Mouse (Mus musculus): Measurements from ENCODE around the gene Rom1. TPM values are rescaled to one million over a fixed set of nuclear protein-coding genes. Genes with fewer than 3 reads are reported as not detected.
"Not testable (repeated sequence)": the region's sequence is repeated elsewhere in the genome, so short reads cannot be mapped to it uniquely, and the experiment has no call there.

Rom1 gene
- polyA plus RNA-seq, 1 experiment from 2014 or later, result 1.0 TPM

GRCm38 (mm10) chr19:8898576-8898975 is 30.6 kb downstream of the Rom1 start:
- Histone ChIP-seq H3K36me3 (ENCODE audit: control insufficient read depth, insufficient read depth, low read length) (no peaks in the 10 kb centered on the region), H3K4me3 (ENCODE audit: low read depth, low read length) (peak overlapping the region; percentile 99), H3K4me1 (replicated peaks; ENCODE audit: control insufficient read depth, insufficient read depth, low read length) (peaks cover 11% of the 10 kb centered on the region), H3K27me3 (ENCODE audit: control insufficient read depth, insufficient read depth, low read length) (no peaks in the 10 kb centered on the region), H3K9ac (ENCODE audit: low read depth, low read length) (peak overlapping the region; percentile 97), H3K9me3 (ENCODE audit: control insufficient read depth, low read length) (no peaks in the 10 kb centered on the region), H3K27ac (ENCODE audit: low read depth, low read length) (peak overlapping the region; percentile 79; the same call in 1 of the 2 replicates), H3K4me2 (replicated peaks; ENCODE audit: low read depth, low read length) (peak overlapping the region; percentile 70)
- WGBS, result 15% methylated on average over 13 of the region's 13 CpGs
- no peak for ATAC-seq (ENCODE audit: low FRiP score)
- DNase-seq (ENCODE audit: low spot score), result no peak

- H3K27me3 ChIP-seq (ENCODE audit: control insufficient read depth, insufficient read depth, low read length), result no peaks in the 10 kb centered on the region
- H3K4me3 ChIP-seq (ENCODE audit: low read depth, low read length), result peak within 1 kb of the TSS; percentile 99
- peak within 1 kb of the TSS; percentile 79 for H3K27ac ChIP-seq (ENCODE audit: low read depth, low read length)
- H3K36me3 ChIP-seq (ENCODE audit: control insufficient read depth, insufficient read depth, low read length), result no peaks in the 10 kb centered on the region
- H3K9ac ChIP-seq (ENCODE audit: low read depth, low read length), result peak within 1 kb of the TSS; percentile 97
- no peaks in the 10 kb centered on the region for H3K9me3 ChIP-seq (ENCODE audit: control insufficient read depth, low read length)
- peaks cover 11% of the 10 kb centered on the region for H3K4me1 ChIP-seq (replicated peaks; ENCODE audit: control insufficient read depth, insufficient read depth, low read length)
- peak within 1 kb of the TSS; percentile 70 for H3K4me2 ChIP-seq (replicated peaks; ENCODE audit: low read depth, low read length)
- peak; percentile 97 for DNase-seq (ENCODE audit: low spot score)
- WGBS, result under 1% methylated on average over 53 of the region's 53 CpGs
- ATAC-seq (ENCODE audit: low FRiP score), result peak; percentile 98
Observed at GRCm38 (mm10) chr19:8897865-8898495, 31.2 kb downstream of the Rom1 start, which contains the start of gene Ganab. Gene Ganab (plus strand): TSS chr19:8898071.

GRCm38 (mm10) chr19:8897211-8897864 is 31.8 kb downstream of the Rom1 start:
- H3K4me2 ChIP-seq (replicated peaks; ENCODE audit: low read depth, low read length), result peak overlapping the region; percentile 41
- not testable (repeated sequence) for H3K27me3 ChIP-seq (ENCODE audit: control insufficient read depth, insufficient read depth, low read length); H3K9me3 ChIP-seq (ENCODE audit: control insufficient read depth, low read length); H3K36me3 ChIP-seq (ENCODE audit: control insufficient read depth, insufficient read depth, low read length)
- DNase-seq (ENCODE audit: low spot score) (peak; percentile 60), ATAC-seq (ENCODE audit: low FRiP score) (peak; percentile 72)
- H3K4me1 ChIP-seq (replicated peaks; ENCODE audit: control insufficient read depth, insufficient read depth, low read length), result peaks cover 11% of the 10 kb centered on the region
- peak overlapping the region; percentile 55 for H3K9ac ChIP-seq (ENCODE audit: low read depth, low read length)
- peak overlapping the region; percentile 75 for H3K27ac ChIP-seq (ENCODE audit: low read depth, low read length)
- H3K4me3 ChIP-seq (ENCODE audit: low read depth, low read length), result peak overlapping the region; percentile 99
- WGBS, result 30% methylated on average over 21 of the region's 21 CpGs

- H3K4me3 ChIP-seq (ENCODE audit: low read depth, low read length); H3K27ac ChIP-seq (ENCODE audit: low read depth, low read length); ATAC-seq (ENCODE audit: low FRiP score); DNase-seq (ENCODE audit: low spot score); H3K27me3 ChIP-seq (ENCODE audit: control insufficient read depth, insufficient read depth, low read length); H3K4me2 ChIP-seq (replicated peaks; ENCODE audit: low read depth, low read length); H3K9ac ChIP-seq (ENCODE audit: low read depth, low read length); H3K9me3 ChIP-seq (ENCODE audit: control insufficient read depth, low read length); H3K36me3 ChIP-seq (ENCODE audit: control insufficient read depth, insufficient read depth, low read length): not testable (repeated sequence)
- H3K4me1 ChIP-seq (replicated peaks; ENCODE audit: control insufficient read depth, insufficient read depth, low read length), result peaks cover 11% of the 10 kb centered on the region
- WGBS, result 90% methylated on average over 5 of the region's 5 CpGs
Observed at GRCm38 (mm10) chr19:8896231-8896630, 32.9 kb downstream of the Rom1 start.

- Histone ChIP-seq H3K4me1 (replicated peaks; ENCODE audit: control insufficient read depth, insufficient read depth, low read length) (peaks cover 11% of the 10 kb centered on the region), H3K27ac (ENCODE audit: low read depth, low read length) (no peak overlapping the region), H3K4me3 (ENCODE audit: low read depth, low read length) (no peak overlapping the region), H3K27me3 (ENCODE audit: control insufficient read depth, insufficient read depth, low read length) (no peaks in the 10 kb centered on the region), H3K36me3 (ENCODE audit: control insufficient read depth, insufficient read depth, low read length) (no peaks in the 10 kb centered on the region), H3K9ac (ENCODE audit: low read depth, low read length) (0 out of 2 replicates have a peak overlapping the region, but pooled peaks have one; percentile 11), H3K4me2 (replicated peaks; ENCODE audit: low read depth, low read length) (no peak overlapping the region), H3K9me3 (ENCODE audit: control insufficient read depth, low read length) (no peaks in the 10 kb centered on the region)
- WGBS, result 88% methylated on average over 9 of the region's 9 CpGs
- ATAC-seq (ENCODE audit: low FRiP score) (no peak), DNase-seq (ENCODE audit: low spot score) (no peak)
Observed at GRCm38 (mm10) chr19:8895397-8895960, 33.7 kb downstream of the Rom1 start.

GRCm38 (mm10) chr19:8892829-8893766 is 36.1 kb downstream of the Rom1 start, which contains the start of gene Ints5:
Gene Ints5 (plus strand): TSS chr19:8893005.
- H3K27me3 ChIP-seq (ENCODE audit: control insufficient read depth, insufficient read depth, low read length), result no peaks in the 10 kb centered on the region
- H3K36me3 ChIP-seq (ENCODE audit: control insufficient read depth, insufficient read depth, low read length), result no peaks in the 10 kb centered on the region
- WGBS, result 2% methylated on average over 53 of the region's 54 CpGs
- H3K4me3 ChIP-seq (ENCODE audit: low read depth, low read length), result peak within 1 kb of the TSS; percentile 64
- peak within 1 kb of the TSS; percentile 89 for H3K4me2 ChIP-seq (replicated peaks; ENCODE audit: low read depth, low read length)
- H3K4me1 ChIP-seq (replicated peaks; ENCODE audit: control insufficient read depth, insufficient read depth, low read length), result peaks cover 7% of the 10 kb centered on the region
- ATAC-seq (ENCODE audit: low FRiP score) (peak; percentile 48), DNase-seq (ENCODE audit: low spot score) (peak; percentile 92)
- peak within 1 kb of the TSS; percentile 95 for H3K9ac ChIP-seq (ENCODE audit: low read depth, low read length)
- no peaks in the 10 kb centered on the region for H3K9me3 ChIP-seq (ENCODE audit: control insufficient read depth, low read length)
- peak within 1 kb of the TSS; percentile 72 for H3K27ac ChIP-seq (ENCODE audit: low read depth, low read length)

- DNase-seq (ENCODE audit: low spot score), result peak; percentile 97
Observed at GRCm38 (mm10) chr19:8888511-8889385, 40.4 kb downstream of the Rom1 start, which contains the start of the genes 1810009A15Rik and Gm49416. Gene 1810009A15Rik (plus strand): TSS chr19:8888853. Gene Gm49416 (plus strand): TSS chr19:8888926.

More at GRCm38 (mm10) chr19:8888511-8889385, 40.4 kb downstream of the Rom1 start, which contains the start of the genes 1810009A15Rik and Gm49416:
- H3K9ac ChIP-seq (ENCODE audit: low read depth, low read length), result peak within 1 kb of the TSS; percentile 83
- ATAC-seq (ENCODE audit: low FRiP score), result peak; percentile 95
- no peaks in the 10 kb centered on the region for H3K36me3 ChIP-seq (ENCODE audit: control insufficient read depth, insufficient read depth, low read length)
- H3K9me3 ChIP-seq (ENCODE audit: control insufficient read depth, low read length), result no peaks in the 10 kb centered on the region
- H3K4me3 ChIP-seq (ENCODE audit: low read depth, low read length), result peak within 1 kb of the TSS; percentile 64
- H3K4me1 ChIP-seq (replicated peaks; ENCODE audit: control insufficient read depth, insufficient read depth, low read length), result peaks cover 3% of the 10 kb centered on the region
- H3K27me3 ChIP-seq (ENCODE audit: control insufficient read depth, insufficient read depth, low read length), result no peaks in the 10 kb centered on the region
- WGBS, result under 1% methylated on average over 58 of the region's 58 CpGs
- H3K4me2 ChIP-seq (replicated peaks; ENCODE audit: low read depth, low read length), result peak within 1 kb of the TSS; percentile 74
- H3K27ac ChIP-seq (ENCODE audit: low read depth, low read length), result peak within 1 kb of the TSS; percentile 80

All from hindbrain, embryonic 11.5 days (tissue).